ENCODE assay signal across 8 mouse cellular contexts in the genomic region with DNA sequence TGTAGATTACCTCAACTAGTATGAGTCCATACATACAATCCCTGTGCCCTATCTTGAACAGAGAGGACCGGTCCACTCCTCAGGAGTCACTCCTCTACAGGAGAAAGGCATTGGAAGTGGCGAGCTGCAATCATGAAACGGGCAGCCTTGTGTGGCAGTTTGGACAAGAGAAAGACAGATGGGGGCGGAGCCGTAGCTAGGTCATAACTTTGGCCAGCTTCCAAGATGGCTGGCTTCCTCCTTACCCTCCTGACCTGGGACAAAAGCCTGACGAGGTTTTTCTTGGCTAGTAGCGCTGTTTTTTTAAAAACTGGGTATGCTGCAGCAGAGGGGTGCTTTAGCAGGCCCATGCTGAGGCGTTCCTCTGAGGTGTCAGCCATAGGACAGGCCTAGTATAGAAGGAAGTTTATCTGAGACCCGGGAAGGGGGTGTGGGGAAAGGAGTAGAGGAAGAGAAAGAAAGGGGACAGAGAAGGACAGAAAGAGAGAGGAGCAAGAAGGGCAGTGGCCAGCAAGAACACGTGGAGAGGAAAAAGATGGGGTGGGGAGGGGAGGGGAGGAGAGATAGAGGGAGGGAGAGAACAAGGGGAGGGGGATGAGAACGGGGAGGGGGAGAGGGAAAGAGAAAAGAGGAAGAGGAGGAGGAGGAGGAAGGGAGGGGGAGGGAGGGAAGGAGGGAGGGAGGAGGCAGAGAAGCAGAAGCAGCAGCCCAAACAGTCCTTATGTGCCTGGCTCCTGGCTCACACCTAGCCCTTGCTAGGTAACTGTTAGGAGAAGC. TPM values are rescaled to one million over a fixed set of nuclear protein-coding genes. Genes with fewer than 3 reads are reported as not detected.
A peak's percentile ranks its signal among the peaks of the same experiment; 100 is the strongest.
DNase-seq lines count a peak whose midpoint lies in the region; ATAC-seq lines count a peak whose summit lies in the region.

No protein-coding gene starts in this region.

- no peaks in the 10 kb centered on the region for H3K9me3 ChIP-seq in embryonic facial prominence, embryonic 13.5 days
- H3K9me3 ChIP-seq in liver, embryonic 13.5 days (replicated peaks): no peaks in the 10 kb centered on the region

- H3K4me1 ChIP-seq in embryonic facial prominence, embryonic 13.5 days: peaks cover 57% of the 10 kb centered on the region
- H3K4me1 ChIP-seq in liver, embryonic 13.5 days (replicated peaks): peaks cover 55% of the 10 kb centered on the region

- H3K27ac ChIP-seq in embryonic facial prominence, embryonic 13.5 days: peak overlapping the region; percentile 78
- H3K27ac ChIP-seq in liver, embryonic 13.5 days: peak overlapping the region; percentile 77

- WGBS in embryonic facial prominence, embryonic 13.5 days: 38% methylated on average over 11 of the region's 11 CpGs
- 19% methylated on average over 10 of the region's 11 CpGs for WGBS in liver, embryonic 13.5 days (ENCODE audit: insufficient replicate concordance)

- no peak for DNase-seq in cerebellum, adult 9-10 months
- DNase-seq in heart, adult 9 months (ENCODE audit: low spot score in 2 of 2): peak; percentile 85 to 88
- peak; percentile 92 to 94 for DNase-seq in kidney, adult 8-10 months
- peak; percentile 22 for DNase-seq in liver, embryonic 13.5 days
- DNase-seq in monocyte, adult 2 months (ENCODE audit: low read depth in 1 of 2, low spot score in 2 of 2): peak; percentile 52 to 69
- peak; percentile 60 to 82 for DNase-seq in urinary bladder, postnatal 36 days (ENCODE audit: low spot score in 2 of 2)

- peak overlapping the region; percentile 66 for H3K4me2 ChIP-seq in embryonic facial prominence, embryonic 13.5 days
- peak overlapping the region; percentile 73 for H3K4me2 ChIP-seq in liver, embryonic 13.5 days

- peak overlapping the region; percentile 42 for H3K4me3 ChIP-seq in embryonic facial prominence, embryonic 13.5 days
- H3K4me3 ChIP-seq in liver, embryonic 13.5 days (replicated peaks): peak overlapping the region; percentile 52

- ATAC-seq in cerebellum, adult (ENCODE audit: insufficient number of reproducible peaks, low FRiP score, low TSS enrichment): 0 out of 2 replicates have a peak, but pooled peaks have one; percentile 8
- peak; percentile 11; the same call in 1 of the 2 replicates for ATAC-seq in embryonic facial prominence, embryonic 13.5 days (ENCODE audit: insufficient number of reproducible peaks, insufficient read depth, low FRiP score, low TSS enrichment, low read depth)
- peak; percentile 19; the same call in 1 of the 2 replicates for ATAC-seq in liver, embryonic 13.5 days (ENCODE audit: low read depth)

- H3K9ac ChIP-seq in embryonic facial prominence, embryonic 13.5 days: peak overlapping the region; percentile 74
- 0 out of 2 replicates have a peak overlapping the region, but pooled peaks have one; percentile 71 for H3K9ac ChIP-seq in liver, embryonic 13.5 days

- no peaks in the 10 kb centered on the region for H3K27me3 ChIP-seq in embryonic facial prominence, embryonic 13.5 days
- no peaks in the 10 kb centered on the region for H3K27me3 ChIP-seq in liver, embryonic 13.5 days

- no peaks in the 10 kb centered on the region for H3K36me3 ChIP-seq in embryonic facial prominence, embryonic 13.5 days
- H3K36me3 ChIP-seq in liver, embryonic 13.5 days: no peaks in the 10 kb centered on the region

RNA-seq across cellular contexts. Expression of a gene that starts 0.8 kb away (rescaled TPM):
- polyA plus RNA-seq in embryonic facial prominence, embryonic 13.5 days (2015; fragmentation: Nextera tagmentation; extraction: Ambion mirVana): 1.8 and 2.0 TPM in 2 replicates
- 1.5 and 1.8 TPM in 2 replicates for polyA plus RNA-seq in liver, embryonic 13.5 days (2015; fragmentation: Nextera tagmentation; extraction: Ambion mirVana)

RNA-seq across cellular contexts. Expression of a gene that starts 26.4 kb away (rescaled TPM):
- polyA plus RNA-seq in embryonic facial prominence, embryonic 13.5 days (2015; fragmentation: Nextera tagmentation; extraction: Ambion mirVana): 16.6 and 17.3 TPM in 2 replicates
- polyA plus RNA-seq in liver, embryonic 13.5 days (2015; fragmentation: Nextera tagmentation; extraction: Ambion mirVana): 8.8 and 9.1 TPM in 2 replicates
